Mouse (Mus musculus): ENCODE measurements around the gene Rab11a. TPM values are rescaled to one million over a fixed set of nuclear protein-coding genes. Genes with fewer than 3 reads are reported as not detected.

The Rab11a gene
- polyA plus RNA-seq, 1 experiment from 2014 or later = 277 TPM

GRCm38 (mm10) chr9:64668001-64668400, 69.6 kb downstream of the Rab11a start:
- Histone ChIP-seq H3K27me3 (ENCODE audit: low read depth, poor library complexity, severe bottlenecking) (no peaks in the 10 kb centered on the region), H3K36me3 (no peaks in the 10 kb centered on the region), H3K9me3 (replicated peaks) (no peaks in the 10 kb centered on the region), H3K27ac (replicated peaks) (no peak overlapping the region), H3K4me1 (peaks cover 35% of the 10 kb centered on the region), H3K4me3 (no peak overlapping the region)
- no peak for DNase-seq (ENCODE audit: low spot score)
- 89% methylated on average over 2 of the region's 2 CpGs for WGBS

GRCm38 (mm10) chr9:64667513-64667912, 70.0 kb downstream of the Rab11a start:
- H3K36me3 ChIP-seq = no peaks in the 10 kb centered on the region
- no peak overlapping the region for H3K4me3 ChIP-seq
- H3K27me3 ChIP-seq (ENCODE audit: low read depth, poor library complexity, severe bottlenecking) = no peaks in the 10 kb centered on the region
- 25% methylated on average over 5 of the region's 5 CpGs for WGBS
- DNase-seq (ENCODE audit: low spot score) = no peak
- H3K27ac ChIP-seq (replicated peaks) = no peak overlapping the region
- H3K4me1 ChIP-seq = peaks cover 31% of the 10 kb centered on the region
- no peaks in the 10 kb centered on the region for H3K9me3 ChIP-seq (replicated peaks)

GRCm38 (mm10) chr9:64666549-64666948, 71.0 kb downstream of the Rab11a start:
- Histone ChIP-seq H3K27ac (replicated peaks) (no peak overlapping the region), H3K36me3 (no peaks in the 10 kb centered on the region), H3K4me1 (peaks cover 23% of the 10 kb centered on the region), H3K27me3 (ENCODE audit: low read depth, poor library complexity, severe bottlenecking) (no peaks in the 10 kb centered on the region), H3K9me3 (replicated peaks) (no peaks in the 10 kb centered on the region), H3K4me3 (no peak overlapping the region)
- WGBS = 31% methylated on average over 4 of the region's 4 CpGs
- DNase-seq (ENCODE audit: low spot score) = peak; percentile 29

Small RNAs within 50 kb of the gene (microRNA-seq; reads per million reads assigned to microRNA genes)
- gene Gm47308 = not detected

Other genes starting within 250 kb of the Rab11a start
- gene Dennd4a, start 73.6 kb upstream of the Rab11a start, polyA plus RNA-seq (2016; fragmentation: Nextera tagmentation; extraction: Ambion mirVana) = 6.7 and 8.1 TPM in 2 replicates
- 0.02 TPM in 1 of 2 replicates, not detected in the other for gene Slc24a1, start 213.8 kb upstream of the Rab11a start, polyA plus RNA-seq (2016; fragmentation: Nextera tagmentation; extraction: Ambion mirVana)
- 69.7 and 74.0 TPM in 2 replicates for gene Ints14, start 223.1 kb upstream of the Rab11a start, polyA plus RNA-seq (2016; fragmentation: Nextera tagmentation; extraction: Ambion mirVana)